Mouse (Mus musculus): ENCODE measurements around the gene Card9. TPM values are rescaled to one million over a fixed set of nuclear protein-coding genes. Genes with fewer than 3 reads are reported as not detected.

Card9 gene
- total RNA-seq, 2 experiments from 2014 or later, result 1.6 to 1.8 TPM

- no peak for DNase-seq (ENCODE audit: low spot score in 2 of 2)
Observed at GRCm38 (mm10) chr2:26311936-26312335, 48.8 kb downstream of the Card9 start.

DNA sequence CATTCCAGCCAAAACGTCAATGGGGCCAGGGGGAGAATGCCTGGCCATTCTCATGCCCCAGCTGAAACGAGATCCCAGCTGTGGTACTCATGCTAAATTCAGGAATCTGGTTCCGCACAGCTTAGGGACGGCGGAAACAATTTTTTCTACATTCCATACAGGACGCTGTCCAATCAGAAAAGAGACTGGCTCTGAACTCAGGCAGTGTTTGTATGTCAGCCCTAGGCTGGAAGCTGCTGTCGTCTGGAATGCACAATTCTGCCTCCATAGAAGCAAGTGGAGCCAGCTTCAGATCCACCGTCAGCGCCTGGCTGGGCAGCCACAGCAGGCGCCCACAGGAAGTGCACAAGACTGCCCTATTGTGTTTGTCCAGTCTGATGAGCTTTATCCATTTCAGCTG is 51.0 kb downstream of the Card9 start:
- peak in 1 of 2 experiments; percentile 60 for DNase-seq (ENCODE audit: low spot score in 2 of 2)

DNA sequence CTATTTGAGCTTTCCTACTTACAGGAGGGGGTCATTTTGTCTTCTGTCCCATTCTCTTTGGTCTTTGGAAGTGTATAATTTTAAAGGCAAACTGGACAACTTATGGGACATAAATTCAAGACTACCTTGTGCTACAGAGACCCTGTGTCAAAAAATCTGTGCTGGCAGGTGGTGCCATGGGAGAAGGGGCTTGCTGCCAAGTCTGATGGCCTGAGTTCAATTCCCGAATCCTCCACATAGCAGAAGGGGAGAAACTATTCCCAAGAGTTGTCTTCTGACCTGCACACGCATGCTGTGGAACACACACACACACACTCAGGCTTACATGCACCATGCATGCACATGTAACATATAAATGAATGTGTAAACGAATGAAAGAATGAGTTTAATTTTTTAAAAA is 54.0 kb downstream of the Card9 start:
- no peak for DNase-seq (ENCODE audit: low spot score in 2 of 2)

- DNase-seq (ENCODE audit: low spot score in 2 of 2), result no peak
Observed at GRCm38 (mm10) chr2:26305555-26305954, 55.2 kb downstream of the Card9 start.

GRCm38 (mm10) chr2:26304711-26305110 is 56.0 kb downstream of the Card9 start:
- no peak for DNase-seq (ENCODE audit: low spot score in 2 of 2)

Other genes starting within 250 kb of the Card9 start
- gene Nacc2, start 237.7 kb downstream of the Card9 start, total RNA-seq (2021), result 10 to 100 TPM; 10.8 to 11.2 TPM
- gene Lhx3, start 152.6 kb downstream of the Card9 start, total RNA-seq (2021), result not detected
- 10 to 100 TPM; 11.2 to 11.4 TPM for gene Qsox2, start 123.4 kb downstream of the Card9 start, total RNA-seq (2021)
- gene Ccdc187, start 66.4 kb downstream of the Card9 start, total RNA-seq (2021), result under 1 TPM; 0.10 to 0.15 TPM
- gene Gpsm1, start 45.4 kb downstream of the Card9 start, total RNA-seq (2021), result 10 to 100 TPM; 24.1 to 28.1 TPM
- gene Dnlz, start 8.8 kb downstream of the Card9 start, total RNA-seq (2021), result 10 to 100 TPM; 18.5 to 21.0 TPM
- 10 to 100 TPM; 20.6 to 22.2 TPM for gene Snapc4, start 19.7 kb upstream of the Card9 start, total RNA-seq (2021)
- gene Entr1, start 28.4 kb upstream of the Card9 start, total RNA-seq (2021), result 10 to 100 TPM; 42.7 to 50.2 TPM
- gene Pmpca, start 28.4 kb upstream of the Card9 start, total RNA-seq (2021), result 100 to 1,000 TPM; 123 to 124 TPM
- gene Inpp5e, start 48.3 kb upstream of the Card9 start, total RNA-seq (2021), result 10 to 100 TPM; 12.5 to 13.2 TPM
- gene Sec16a, start 84.3 kb upstream of the Card9 start, total RNA-seq (2021), result 10 to 100 TPM; 40.9 to 45.4 TPM
- 10 to 100 TPM; 48.4 to 52.9 TPM for gene Notch1, start 155.7 kb upstream of the Card9 start, total RNA-seq (2021)
- 100 to 1,000 TPM; 132 to 141 TPM for gene Egfl7, start 219.1 kb upstream of the Card9 start, total RNA-seq (2021)
- not detected for gene Gm20532, start 225.7 kb upstream of the Card9 start, total RNA-seq (2021)
- gene Agpat2, start 243.5 kb upstream of the Card9 start, total RNA-seq (2021), result 10 to 100 TPM; 12.1 to 19.0 TPM